Mouse (Mus musculus): ENCODE results near the gene Pou5f1. TPM values are rescaled to one million over a fixed set of nuclear protein-coding genes. Genes with fewer than 3 reads are reported as not detected.

Pou5f1 gene
- polyA plus RNA-seq, 1 experiment = 102 TPM

GRCm38 (mm10) chr17:35538476-35538875 lies 32.7 kb downstream of the Pou5f1 start:
- no peak overlapping the region for H3K27ac ChIP-seq (ENCODE audit: control insufficient read depth, insufficient read depth, low read depth, low read length, poor library complexity)
- no peaks in the 10 kb centered on the region for H3K4me1 ChIP-seq (ENCODE audit: control insufficient read depth, insufficient read depth, low read length)
- H3K4me3 ChIP-seq (replicated peaks; ENCODE audit: control insufficient read depth, low read depth, low read length) = no peak overlapping the region
- TF ChIP-seq POLR2A (IDR thresholded peaks at IDR 0.05; ENCODE audit: borderline replicate concordance, control insufficient read depth, low read depth, low read length) (no peak), CTCF (IDR thresholded peaks at IDR 0.05; ENCODE audit: control insufficient read depth, insufficient read depth, low read length) (no peak)
- WGBS = 78% methylated on average over 1 of the region's 1 CpGs

GRCm38 (mm10) chr17:35539540-35539939 lies 33.7 kb downstream of the Pou5f1 start:
- WGBS = 50% methylated on average over 10 of the region's 10 CpGs
- peaks cover 1% of the 10 kb centered on the region; the same call in 1 of the 2 replicates for H3K4me1 ChIP-seq (ENCODE audit: control insufficient read depth, insufficient read depth, low read length)
- no peak overlapping the region for H3K4me3 ChIP-seq (replicated peaks; ENCODE audit: control insufficient read depth, low read depth, low read length)
- no peak overlapping the region for H3K27ac ChIP-seq (ENCODE audit: control insufficient read depth, insufficient read depth, low read depth, low read length, poor library complexity)
- TF ChIP-seq CTCF (IDR thresholded peaks at IDR 0.05; ENCODE audit: control insufficient read depth, insufficient read depth, low read length) (no peak), POLR2A (IDR thresholded peaks at IDR 0.05; ENCODE audit: borderline replicate concordance, control insufficient read depth, low read depth, low read length) (no peak)

- TF ChIP-seq CTCF (IDR thresholded peaks at IDR 0.05; ENCODE audit: control insufficient read depth, insufficient read depth, low read length) (no peak), POLR2A (IDR thresholded peaks at IDR 0.05; ENCODE audit: borderline replicate concordance, control insufficient read depth, low read depth, low read length) (no peak)
- WGBS = 71% methylated on average over 15 of the region's 15 CpGs
- no peak overlapping the region for H3K27ac ChIP-seq (ENCODE audit: control insufficient read depth, insufficient read depth, low read depth, low read length, poor library complexity)
- no peak overlapping the region for H3K4me3 ChIP-seq (replicated peaks; ENCODE audit: control insufficient read depth, low read depth, low read length)
- peaks cover 1% of the 10 kb centered on the region; the same call in 1 of the 2 replicates for H3K4me1 ChIP-seq (ENCODE audit: control insufficient read depth, insufficient read depth, low read length)
Measured at GRCm38 (mm10) chr17:35542761-35543411, 37.1 kb downstream of the Pou5f1 start.

GRCm38 (mm10) chr17:35543412-35543861 lies 37.6 kb downstream of the Pou5f1 start:
- H3K4me3 ChIP-seq (replicated peaks; ENCODE audit: control insufficient read depth, low read depth, low read length) = no peak overlapping the region
- peaks cover 1% of the 10 kb centered on the region; the same call in 1 of the 2 replicates for H3K4me1 ChIP-seq (ENCODE audit: control insufficient read depth, insufficient read depth, low read length)
- TF ChIP-seq POLR2A (IDR thresholded peaks at IDR 0.05; ENCODE audit: borderline replicate concordance, control insufficient read depth, low read depth, low read length) (no peak), CTCF (IDR thresholded peaks at IDR 0.05; ENCODE audit: control insufficient read depth, insufficient read depth, low read length) (no peak)
- WGBS = 57% methylated on average over 14 of the region's 14 CpGs
- H3K27ac ChIP-seq (ENCODE audit: control insufficient read depth, insufficient read depth, low read depth, low read length, poor library complexity) = no peak overlapping the region

- peaks cover 1% of the 10 kb centered on the region; the same call in 1 of the 2 replicates for H3K4me1 ChIP-seq (ENCODE audit: control insufficient read depth, insufficient read depth, low read length)
- 44% methylated on average over 6 of the region's 6 CpGs for WGBS
- TF ChIP-seq CTCF (IDR thresholded peaks at IDR 0.05; ENCODE audit: control insufficient read depth, insufficient read depth, low read length) = no peak
- TF ChIP-seq POLR2A (IDR thresholded peaks at IDR 0.05; ENCODE audit: borderline replicate concordance, control insufficient read depth, low read depth, low read length) = no peak
Measured at GRCm38 (mm10) chr17:35544001-35544400, 38.2 kb downstream of the Pou5f1 start.

GRCm38 (mm10) chr17:35544680-35545079 lies 38.9 kb downstream of the Pou5f1 start:
- Histone ChIP-seq H3K4me1 (ENCODE audit: control insufficient read depth, insufficient read depth, low read length) (peaks cover 1% of the 10 kb centered on the region; the same call in 1 of the 2 replicates), H3K4me3 (replicated peaks; ENCODE audit: control insufficient read depth, low read depth, low read length) (no peak overlapping the region), H3K27ac (ENCODE audit: control insufficient read depth, insufficient read depth, low read depth, low read length, poor library complexity) (no peak overlapping the region)
- peak; percentile 63 for TF ChIP-seq CTCF (IDR thresholded peaks at IDR 0.05; ENCODE audit: control insufficient read depth, insufficient read depth, low read length)
- TF ChIP-seq POLR2A (IDR thresholded peaks at IDR 0.05; ENCODE audit: borderline replicate concordance, control insufficient read depth, low read depth, low read length) = no peak
- WGBS = 34% methylated on average over 6 of the region's 6 CpGs

More at GRCm38 (mm10) chr17:35544001-35544400, 38.2 kb downstream of the Pou5f1 start:
- Histone ChIP-seq H3K27ac (ENCODE audit: control insufficient read depth, insufficient read depth, low read depth, low read length, poor library complexity) (no peak overlapping the region), H3K4me3 (replicated peaks; ENCODE audit: control insufficient read depth, low read depth, low read length) (no peak overlapping the region)

- peaks cover 1% of the 10 kb centered on the region; the same call in 1 of the 2 replicates for H3K4me1 ChIP-seq (ENCODE audit: control insufficient read depth, insufficient read depth, low read length)
- WGBS = 86% methylated on average over 2 of the region's 2 CpGs
Measured at GRCm38 (mm10) chr17:35547465-35547864, 41.6 kb downstream of the Pou5f1 start.

GRCm38 (mm10) chr17:35548636-35549035 lies 42.8 kb downstream of the Pou5f1 start:
- no peak for TF ChIP-seq CTCF (IDR thresholded peaks at IDR 0.05; ENCODE audit: control insufficient read depth, insufficient read depth, low read length)
- no peak for TF ChIP-seq POLR2A (IDR thresholded peaks at IDR 0.05; ENCODE audit: borderline replicate concordance, control insufficient read depth, low read depth, low read length)
- H3K4me3 ChIP-seq (replicated peaks; ENCODE audit: control insufficient read depth, low read depth, low read length) = no peak overlapping the region
- H3K4me1 ChIP-seq (ENCODE audit: control insufficient read depth, insufficient read depth, low read length) = peaks cover 1% of the 10 kb centered on the region; the same call in 1 of the 2 replicates
- WGBS = 25% methylated on average over 5 of the region's 5 CpGs
- H3K27ac ChIP-seq (ENCODE audit: control insufficient read depth, insufficient read depth, low read depth, low read length, poor library complexity) = no peak overlapping the region

More at GRCm38 (mm10) chr17:35547465-35547864, 41.6 kb downstream of the Pou5f1 start:
- H3K4me3 ChIP-seq (replicated peaks; ENCODE audit: control insufficient read depth, low read depth, low read length) = no peak overlapping the region
- no peak for TF ChIP-seq CTCF (IDR thresholded peaks at IDR 0.05; ENCODE audit: control insufficient read depth, insufficient read depth, low read length)
- TF ChIP-seq POLR2A (IDR thresholded peaks at IDR 0.05; ENCODE audit: borderline replicate concordance, control insufficient read depth, low read depth, low read length) = no peak
- H3K27ac ChIP-seq (ENCODE audit: control insufficient read depth, insufficient read depth, low read depth, low read length, poor library complexity) = no peak overlapping the region

All from bone marrow, adult 2 months (tissue).